Mouse (Mus musculus) liver, postnatal 0 days (tissue): ENCODE data around the gene Sept8. TPM values are rescaled to one million over a fixed set of nuclear protein-coding genes. Genes with fewer than 3 reads are reported as not detected.

ENCODE experiments used
- ATAC-seq: fragments of 200-750 bp; cut with Nextera tagmentation; 2 replicates; pipeline ENCODE4 v1.8.0; 2017; ENCODE audit warnings: mild to moderate bottlenecking, moderate library complexity
- DNase-seq: peaks from one replicate; pipeline ENCODE4 v3.0.0-alpha.2; 2016
- H3K27ac ChIP-seq: fragments of 300-500 bp; sonication (generic); 2 replicates; pipeline ENCODE4 v1.5.1; 2014; ENCODE audit warnings: antibody characterized with exemption, moderate library complexity, mild to moderate bottlenecking, low read depth
- H3K27me3 ChIP-seq: fragments of 300-500 bp; sonication (generic); 2 replicates; pipeline ENCODE4 v1.6.1; 2014; ENCODE audit warnings: low read length, control low read depth, mixed read lengths; ENCODE audit not compliant: insufficient read depth
- H3K36me3 ChIP-seq: fragments of 300-500 bp; sonication (generic); replicated peaks from 2 replicates; pipeline ENCODE4 v1.6.1; 2014; ENCODE audit warnings: mild to moderate bottlenecking, control low read depth, low read length, moderate library complexity, mixed read lengths; ENCODE audit not compliant: insufficient read depth
- H3K4me1 ChIP-seq: fragments of 300-500 bp; sonication (generic); 2 replicates; pipeline ENCODE4 v1.6.1; 2014; ENCODE audit warnings: antibody characterized with exemption, mild to moderate bottlenecking, control low read depth; ENCODE audit not compliant: insufficient read depth
- H3K4me2 ChIP-seq: fragments of 300-500 bp; sonication (generic); 2 replicates; pipeline ENCODE4 v1.6.1; 2014; ENCODE audit warnings: low read depth, mild to moderate bottlenecking, low read length, moderate library complexity, mixed read lengths
- H3K4me3 ChIP-seq: fragments of 300-500 bp; sonication (generic); 2 replicates; pipeline ENCODE4 v1.5.1; 2014; ENCODE audit warnings: low read depth, low read length
- H3K9ac ChIP-seq: fragments of 300-500 bp; sonication (generic); replicated peaks from 2 replicates; pipeline ENCODE4 v1.6.1; 2014; ENCODE audit warnings: mild to moderate bottlenecking, moderate library complexity
- H3K9me3 ChIP-seq: fragments of 300-500 bp; sonication (generic); 2 replicates; pipeline ENCODE4 v1.6.1; 2016; ENCODE audit warnings: mild to moderate bottlenecking, control low read depth, low read length, mixed read lengths
- CTCF ChIP-seq: sonication (generic); IDR thresholded peaks from 2 replicates; pipeline ENCODE4 v1.5.1; 2016; ENCODE audit warnings: antibody characterized with exemption, low read depth
- EP300 ChIP-seq: IDR thresholded peaks from 2 replicates; pipeline ENCODE4 v1.6.1; 2016; ENCODE audit warnings: antibody characterized with exemption, low read depth, mild to moderate bottlenecking
- WGBS: fragments of 180-500 bp; shearing (Covaris S2); extraction: QIAGEN DNeasy Blood & Tissue Kit; methylation state at CpG from one replicate; pipeline ENCODE4 v1.1.7; 2014; ENCODE audit not compliant: insufficient replicate concordance; 5-methylcytosine and 5-hydroxymethylcytosine counted together
- polyA plus RNA-seq: library from polyadenylated mRNA; unstranded; fragments of >200 nt; fragmentation: Nextera tagmentation; extraction: Ambion mirVana; gene quantifications from 2 replicates; pipeline ENCODE4 v1.2.1, GENCODE M21; 2015

Gene Sept8
- polyA plus RNA-seq, 1 experiment from 2014 or later: 7.2 TPM

DNA sequence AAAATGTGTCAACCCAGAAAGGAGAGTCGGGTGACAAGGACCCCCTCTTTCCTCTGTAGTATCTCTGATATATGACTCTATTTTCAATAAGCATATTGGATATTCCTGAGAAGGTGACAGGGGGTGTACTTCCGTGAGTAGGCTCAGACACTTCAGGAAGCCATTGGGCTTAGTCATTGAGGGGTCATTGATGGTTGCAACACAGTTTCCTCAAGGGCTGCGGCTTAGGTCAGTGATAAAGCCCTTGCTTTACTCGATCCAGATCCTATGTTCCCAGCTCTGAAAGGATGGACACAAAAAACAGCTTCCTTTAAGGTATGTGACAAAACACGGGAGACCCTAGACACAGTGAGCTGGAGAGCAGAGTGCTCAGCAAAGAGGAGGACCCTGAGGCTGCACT is 15.3 kb upstream of the Sept8 start:
- WGBS: 48% methylated on average over 5 of the region's 5 CpGs
- ATAC-seq: no peak
- H3K4me1 ChIP-seq: no peaks in the 10 kb centered on the region
- no peaks in the 10 kb centered on the region for H3K27me3 ChIP-seq
- H3K36me3 ChIP-seq: no peaks in the 10 kb centered on the region
- H3K4me2 ChIP-seq: no peak overlapping the region
- H3K27ac ChIP-seq: no peak overlapping the region
- DNase-seq: no peak
- H3K9me3 ChIP-seq: no peaks in the 10 kb centered on the region
- H3K4me3 ChIP-seq: no peak overlapping the region
- no peak overlapping the region for H3K9ac ChIP-seq
- no peak for TF ChIP-seq EP300
- no peak for TF ChIP-seq CTCF

DNA sequence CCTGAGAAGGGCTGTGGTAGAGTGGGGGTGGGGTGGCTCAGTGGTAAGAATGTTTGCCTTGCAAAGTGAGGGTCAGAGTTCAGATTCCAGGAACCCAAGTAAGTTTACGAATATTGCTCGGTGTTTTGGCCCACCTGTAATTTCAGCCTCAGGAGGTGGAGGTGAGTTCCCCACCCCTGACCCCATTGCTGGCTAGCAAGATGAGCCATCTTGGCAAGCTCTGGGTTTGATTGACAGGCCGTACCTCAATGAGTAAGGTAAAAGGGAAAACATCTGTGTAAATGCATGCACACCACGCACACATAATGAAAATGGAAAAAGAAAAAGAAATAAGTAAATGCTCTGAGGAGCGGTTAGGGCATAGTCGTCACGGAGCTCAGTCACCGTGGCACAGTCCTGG is 14.7 kb upstream of the Sept8 start:
- Histone ChIP-seq H3K4me2 (no peak overlapping the region), H3K4me1 (no peaks in the 10 kb centered on the region), H3K4me3 (no peak overlapping the region), H3K27ac (no peak overlapping the region), H3K27me3 (no peaks in the 10 kb centered on the region), H3K36me3 (no peaks in the 10 kb centered on the region), H3K9ac (no peak overlapping the region), H3K9me3 (no peaks in the 10 kb centered on the region)
- WGBS: 89% methylated on average over 8 of the region's 8 CpGs
- DNase-seq (no peak), ATAC-seq (no peak)
- TF ChIP-seq CTCF: no peak
- TF ChIP-seq EP300: no peak

DNA sequence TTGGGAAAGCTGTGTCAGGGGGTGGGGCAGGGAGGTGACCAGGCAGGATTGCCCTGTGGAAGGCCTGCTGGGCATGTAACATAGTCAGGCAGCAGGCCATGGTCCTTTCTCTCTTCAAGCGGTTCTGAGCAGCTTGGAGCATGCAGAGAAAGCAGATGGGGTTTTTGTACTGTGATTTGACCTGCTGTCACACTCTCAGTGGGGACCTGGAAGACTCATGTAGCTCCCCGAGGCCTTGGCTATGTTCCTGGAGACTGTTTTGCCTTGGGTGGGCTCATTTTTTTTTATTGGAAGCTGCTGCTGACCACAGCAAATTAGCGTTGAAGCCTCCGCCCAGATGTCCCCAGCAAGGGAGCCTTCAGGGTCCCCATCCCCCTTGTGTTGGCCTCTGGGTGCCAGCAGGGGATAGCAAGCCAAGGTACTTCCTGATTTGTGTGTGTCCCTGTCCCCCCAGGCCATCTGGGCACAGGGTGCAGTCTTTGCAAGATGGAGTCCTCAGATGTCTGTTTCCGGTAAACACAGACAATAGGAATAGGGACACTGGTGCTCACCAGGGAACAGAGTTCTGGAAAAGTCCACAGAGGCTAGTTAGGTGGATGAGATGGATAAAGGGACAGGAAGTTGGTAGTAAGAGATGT is 13.9 kb upstream of the Sept8 start:
- 77% methylated on average over 5 of the region's 5 CpGs for WGBS
- Histone ChIP-seq H3K27ac (no peak overlapping the region), H3K36me3 (no peaks in the 10 kb centered on the region), H3K4me1 (no peaks in the 10 kb centered on the region), H3K4me3 (no peak overlapping the region), H3K9ac (no peak overlapping the region), H3K27me3 (no peaks in the 10 kb centered on the region), H3K4me2 (no peak overlapping the region), H3K9me3 (no peaks in the 10 kb centered on the region)
- TF ChIP-seq CTCF (no peak), EP300 (no peak)
- DNase-seq: no peak
- no peak for ATAC-seq

DNA sequence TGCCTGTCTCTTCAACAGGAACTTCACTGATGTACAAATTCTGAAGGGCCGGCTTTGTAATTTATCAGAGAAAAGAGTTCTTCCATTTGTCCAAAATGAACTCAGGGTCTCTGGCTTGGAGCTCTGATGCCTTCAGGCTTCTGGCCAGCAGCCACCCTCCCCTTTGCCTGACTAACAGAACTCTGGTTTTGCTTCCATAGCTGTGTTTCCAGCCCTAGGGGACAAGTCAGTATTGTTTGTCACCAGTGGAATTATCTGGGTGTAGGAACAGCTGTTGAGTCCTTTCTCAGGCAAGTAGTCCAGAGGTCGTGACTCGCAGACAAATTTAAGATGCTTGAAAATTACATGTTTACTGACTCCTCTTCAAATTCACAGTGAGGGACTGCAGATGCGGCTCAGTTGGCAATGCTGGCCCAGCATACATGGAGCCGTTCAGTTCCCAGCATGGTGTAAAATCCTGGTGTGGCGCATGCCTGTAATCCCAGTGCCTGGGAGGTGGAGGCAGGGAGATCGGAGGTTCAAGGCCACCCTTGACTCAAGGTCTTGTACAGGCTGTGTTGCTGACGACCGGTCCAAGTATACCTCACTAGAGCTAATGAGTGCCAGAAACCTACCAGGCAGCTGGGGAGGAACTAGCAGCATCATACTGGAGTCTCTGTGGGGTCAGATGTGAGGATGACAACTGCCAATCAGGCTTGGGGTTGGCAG is 11.8 kb upstream of the Sept8 start:
- H3K4me1 ChIP-seq: no peaks in the 10 kb centered on the region
- WGBS: 81% methylated on average over 9 of the region's 9 CpGs
- H3K9me3 ChIP-seq: no peaks in the 10 kb centered on the region
- H3K9ac ChIP-seq: no peak overlapping the region
- no peak overlapping the region for H3K27ac ChIP-seq
- no peaks in the 10 kb centered on the region for H3K36me3 ChIP-seq
- ATAC-seq (no peak), DNase-seq (no peak)
- TF ChIP-seq CTCF: no peak
- no peak for TF ChIP-seq EP300
- H3K4me3 ChIP-seq: no peak overlapping the region
- H3K27me3 ChIP-seq: no peaks in the 10 kb centered on the region
- H3K4me2 ChIP-seq: no peak overlapping the region

DNA sequence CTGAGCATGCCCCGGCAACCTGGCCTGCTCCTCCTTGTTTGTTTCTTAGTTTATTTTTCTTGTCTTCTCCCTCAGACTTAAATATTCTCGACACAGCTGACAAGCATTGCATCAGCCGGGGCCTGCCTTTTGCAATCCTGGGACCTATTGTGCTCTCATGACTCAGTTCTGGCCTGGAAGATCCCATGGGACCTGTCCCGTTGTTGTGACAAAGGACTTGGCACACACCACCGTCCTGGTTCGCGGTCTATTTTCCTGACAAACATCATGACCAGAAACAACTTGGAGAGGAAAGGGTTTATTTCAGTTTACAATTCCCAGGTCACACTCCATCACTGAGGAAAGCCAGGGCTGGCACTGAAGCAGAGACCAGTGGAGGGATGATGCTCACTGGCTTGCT is 10.9 kb upstream of the Sept8 start:
- Histone ChIP-seq H3K4me3 (no peak overlapping the region), H3K36me3 (no peaks in the 10 kb centered on the region), H3K9ac (no peak overlapping the region), H3K27ac (no peak overlapping the region), H3K4me2 (no peak overlapping the region), H3K9me3 (no peaks in the 10 kb centered on the region), H3K4me1 (no peaks in the 10 kb centered on the region), H3K27me3 (no peaks in the 10 kb centered on the region)
- no peak for TF ChIP-seq EP300
- TF ChIP-seq CTCF: no peak
- 54% methylated on average over 7 of the region's 7 CpGs for WGBS
- DNase-seq (no peak), ATAC-seq (no peak)

DNA sequence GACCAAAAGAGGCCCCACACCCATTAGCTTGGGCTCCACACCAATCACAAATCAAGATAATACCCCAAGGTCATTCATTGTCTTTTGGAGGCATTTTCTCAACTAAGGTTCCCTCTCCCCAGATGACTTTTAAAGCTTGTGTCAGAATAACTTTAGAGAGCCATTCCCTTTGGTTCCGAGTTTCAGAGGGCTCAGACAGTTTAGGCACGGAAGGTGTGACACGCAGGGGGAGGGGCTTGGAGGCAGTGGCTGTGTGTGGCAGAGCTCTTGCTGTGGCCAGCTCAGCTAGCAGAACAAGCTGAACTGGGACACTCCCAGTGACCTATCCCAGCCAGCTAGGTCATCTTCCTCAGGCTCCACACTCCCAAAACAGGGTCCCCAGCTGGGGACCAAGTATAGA is 10.5 kb upstream of the Sept8 start:
- no peaks in the 10 kb centered on the region for H3K36me3 ChIP-seq
- no peaks in the 10 kb centered on the region for H3K4me1 ChIP-seq
- TF ChIP-seq EP300 (no peak), CTCF (no peak)
- no peak overlapping the region for H3K9ac ChIP-seq
- WGBS: 60% methylated on average over 3 of the region's 3 CpGs
- H3K4me2 ChIP-seq: no peak overlapping the region
- H3K4me3 ChIP-seq: no peak overlapping the region
- DNase-seq: no peak
- no peaks in the 10 kb centered on the region for H3K9me3 ChIP-seq
- no peaks in the 10 kb centered on the region for H3K27me3 ChIP-seq
- no peak overlapping the region for H3K27ac ChIP-seq
- ATAC-seq: no peak
